In the genomic region with DNA sequence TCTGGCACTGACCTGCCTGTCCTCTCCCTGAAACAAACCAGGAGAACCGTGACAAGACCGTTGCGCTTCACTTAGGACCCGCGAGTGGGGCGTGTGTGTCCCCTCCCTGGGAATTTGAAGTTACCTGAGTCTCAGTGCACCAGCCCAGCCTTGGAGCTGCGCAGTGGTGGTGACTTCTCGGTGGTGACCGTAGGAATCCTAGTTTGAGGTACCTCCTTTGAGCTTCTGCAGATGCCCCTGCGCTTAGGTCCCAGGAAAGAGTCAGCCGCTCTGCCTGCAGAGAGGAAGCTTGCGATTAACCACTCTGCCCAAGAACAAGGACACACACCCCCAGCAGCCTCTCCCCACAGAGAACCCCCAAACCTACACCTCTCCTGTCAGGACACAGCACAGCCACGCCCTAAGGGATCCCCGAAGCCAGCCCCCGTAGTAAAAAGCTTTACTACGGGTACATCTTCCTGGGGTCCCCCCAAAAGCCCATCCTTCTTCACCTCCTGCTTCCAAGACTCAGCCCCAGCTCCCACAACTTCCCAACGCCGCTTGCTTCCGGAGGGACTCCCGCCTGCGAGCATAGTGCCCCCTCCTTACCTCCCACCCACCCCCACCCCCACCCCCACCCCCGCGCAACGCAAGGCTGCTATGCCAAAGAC, we compare ENCODE assay signal across 7 mouse cellular contexts. TPM values are rescaled to one million over a fixed set of nuclear protein-coding genes. Genes with fewer than 3 reads are reported as not detected.
DNase-seq lines count a peak whose midpoint lies in the region; ATAC-seq lines count a peak whose summit lies in the region.

A gene (minus strand): TSS at position 34 of the 650 bp plus-strand sequence.

- H3K27ac ChIP-seq in forebrain, embryonic 11.5 days (ENCODE audit: low read depth, low read length) = no peak within 1 kb of the TSS
- no peak within 1 kb of the TSS for H3K27ac ChIP-seq in limb, embryonic 15.5 days

- no peaks in the 10 kb centered on the region for H3K36me3 ChIP-seq in megakaryocyte, embryonic 14.5 days (replicated peaks; ENCODE audit: low read length)
- no peaks in the 10 kb centered on the region for H3K36me3 ChIP-seq in forebrain, embryonic 11.5 days (ENCODE audit: control insufficient read depth, insufficient read depth, low read length)
- no peaks in the 10 kb centered on the region for H3K36me3 ChIP-seq in limb, embryonic 15.5 days

- peak within 1 kb of the TSS; percentile 68 for H3K4me2 ChIP-seq in forebrain, embryonic 11.5 days (ENCODE audit: low read depth, low read length, severe bottlenecking)
- H3K4me2 ChIP-seq in limb, embryonic 15.5 days = peak within 1 kb of the TSS; percentile 80

- WGBS in forebrain, embryonic 11.5 days = 7% methylated on average over 24 of the region's 24 CpGs
- 4% methylated on average over 24 of the region's 24 CpGs for WGBS in limb, embryonic 15.5 days

- ATAC-seq in megakaryocyte, adult 5-6 weeks (ENCODE audit: poor library complexity, severe bottlenecking) = no peak
- no peak; the same call in 1 of the 2 replicates for ATAC-seq in forebrain, embryonic 11.5 days (replicated peaks; ENCODE audit: low FRiP score)
- ATAC-seq in limb, embryonic 15.5 days (ENCODE audit: insufficient number of reproducible peaks, low FRiP score, low TSS enrichment, low read depth) = no peak

- peak within 1 kb of the TSS; percentile 86 for H3K4me3 ChIP-seq in megakaryocyte, embryonic 14.5 days (replicated peaks)
- peak within 1 kb of the TSS; percentile 31 for H3K4me3 ChIP-seq in forebrain, embryonic 11.5 days (ENCODE audit: low read depth, low read length)
- H3K4me3 ChIP-seq in limb, embryonic 15.5 days = peak within 1 kb of the TSS; percentile 42

- peak; percentile 53 for DNase-seq in forebrain, embryonic 11.5 days (ENCODE audit: low spot score)
- DNase-seq in testis, postnatal 10 days (ENCODE audit: low spot score) = peak; percentile 44
- DNase-seq in frontal cortex, adult 2 months (ENCODE audit: extremely low spot score in 1 of 2, low spot score in 1 of 2) = no peak
- DNase-seq in frontal cortex, postnatal 10 days (ENCODE audit: low spot score in 2 of 2) = no peak

- H3K27me3 ChIP-seq in megakaryocyte, embryonic 14.5 days (replicated peaks) = peaks cover 77% of the 10 kb centered on the region
- peaks cover 34% of the 10 kb centered on the region for H3K27me3 ChIP-seq in forebrain, embryonic 11.5 days (ENCODE audit: control insufficient read depth, insufficient read depth, low read length)
- H3K27me3 ChIP-seq in limb, embryonic 15.5 days = peaks cover 51% of the 10 kb centered on the region

- H3K9me3 ChIP-seq in megakaryocyte, embryonic 14.5 days = peaks cover 2% of the 10 kb centered on the region; the same call in 1 of the 2 replicates
- H3K9me3 ChIP-seq in forebrain, embryonic 11.5 days (ENCODE audit: control insufficient read depth, low read length) = no peaks in the 10 kb centered on the region
- no peaks in the 10 kb centered on the region for H3K9me3 ChIP-seq in limb, embryonic 15.5 days

- H3K4me1 ChIP-seq in megakaryocyte, embryonic 14.5 days = peaks cover 26% of the 10 kb centered on the region
- H3K4me1 ChIP-seq in forebrain, embryonic 11.5 days (replicated peaks; ENCODE audit: control insufficient read depth, insufficient read depth, low read length) = peaks cover 12% of the 10 kb centered on the region
- peaks cover 24% of the 10 kb centered on the region for H3K4me1 ChIP-seq in limb, embryonic 15.5 days

- peak within 1 kb of the TSS; percentile 37 for H3K9ac ChIP-seq in forebrain, embryonic 11.5 days (ENCODE audit: low read length)
- H3K9ac ChIP-seq in limb, embryonic 15.5 days = peak within 1 kb of the TSS; percentile 39; the same call in 1 of the 2 replicates

RNA-seq across cellular contexts. Expression of the gene that starts here (rescaled TPM):
- 0.15 TPM in 1 of 2 replicates, not detected in the other for polyA plus RNA-seq in megakaryocyte, embryonic 14.5 days (2012; ENCODE audit: insufficient read depth, low replicate concordance)
- not detected in 2 replicates for total RNA-seq in megakaryocyte, adult 5-6 weeks (2015)
- total RNA-seq in megakaryocyte, adult 5-6 weeks (2017) = 0.15 TPM in 1 of 2 replicates, not detected in the other
- 0.12 and 0.13 TPM in 2 replicates for polyA plus RNA-seq in forebrain, embryonic 11.5 days (2014; fragmentation: Nextera tagmentation; extraction: Ambion mirVana)
- 0.52 and 0.77 TPM in 2 replicates for polyA plus RNA-seq in limb, embryonic 15.5 days (2015; fragmentation: Nextera tagmentation; extraction: Ambion mirVana)
- polyA plus RNA-seq in frontal cortex, adult 2 months (2012; rRNA removed) = 4.7 and 8.7 TPM in 2 replicates

Comparison
In these comparisons a context has a peak if more than half of its experiments do, and no peak if none do; other contexts are left out.
1. Peak in DNase-seq, H3K4me3 ChIP-seq, H3K9ac ChIP-seq and H3K4me2 ChIP-seq in forebrain, embryonic 11.5 days; RNA of the gene not detected or under 1 TPM.
2. H3K4me3 ChIP-seq: peak in every context shown above with its lines; median percentile 86 in megakaryocyte, embryonic 14.5 days; 42 in limb, embryonic 15.5 days; 31 in forebrain, embryonic 11.5 days.